Mouse (Mus musculus): Measurements from ENCODE around the gene Naaladl2. TPM values are rescaled to one million over a fixed set of nuclear protein-coding genes. Genes with fewer than 3 reads are reported as not detected.
"Not testable (repeated sequence)": the region's sequence is repeated elsewhere in the genome, so short reads cannot be mapped to it uniquely, and the experiment has no call there.

Naaladl2 gene
- polyA plus RNA-seq, 1 experiment from 2014 or later = 0.62 TPM

GRCm38 (mm10) chr3:24355010-24355409 lies 789.1 kb downstream of the Naaladl2 start:
- Histone ChIP-seq H3K4me1 (no peaks in the 10 kb centered on the region), H3K36me3 (replicated peaks) (no peaks in the 10 kb centered on the region), H3K27me3 (ENCODE audit: poor library complexity, severe bottlenecking) (no peaks in the 10 kb centered on the region), H3K27ac (no peak overlapping the region), H3K9me3 (no peaks in the 10 kb centered on the region), H3K4me3 (no peak overlapping the region)
- DNase-seq (ENCODE audit: extremely low spot score, low spot score) = no peak
- 78% methylated on average over 2 of the region's 2 CpGs for WGBS

DNA sequence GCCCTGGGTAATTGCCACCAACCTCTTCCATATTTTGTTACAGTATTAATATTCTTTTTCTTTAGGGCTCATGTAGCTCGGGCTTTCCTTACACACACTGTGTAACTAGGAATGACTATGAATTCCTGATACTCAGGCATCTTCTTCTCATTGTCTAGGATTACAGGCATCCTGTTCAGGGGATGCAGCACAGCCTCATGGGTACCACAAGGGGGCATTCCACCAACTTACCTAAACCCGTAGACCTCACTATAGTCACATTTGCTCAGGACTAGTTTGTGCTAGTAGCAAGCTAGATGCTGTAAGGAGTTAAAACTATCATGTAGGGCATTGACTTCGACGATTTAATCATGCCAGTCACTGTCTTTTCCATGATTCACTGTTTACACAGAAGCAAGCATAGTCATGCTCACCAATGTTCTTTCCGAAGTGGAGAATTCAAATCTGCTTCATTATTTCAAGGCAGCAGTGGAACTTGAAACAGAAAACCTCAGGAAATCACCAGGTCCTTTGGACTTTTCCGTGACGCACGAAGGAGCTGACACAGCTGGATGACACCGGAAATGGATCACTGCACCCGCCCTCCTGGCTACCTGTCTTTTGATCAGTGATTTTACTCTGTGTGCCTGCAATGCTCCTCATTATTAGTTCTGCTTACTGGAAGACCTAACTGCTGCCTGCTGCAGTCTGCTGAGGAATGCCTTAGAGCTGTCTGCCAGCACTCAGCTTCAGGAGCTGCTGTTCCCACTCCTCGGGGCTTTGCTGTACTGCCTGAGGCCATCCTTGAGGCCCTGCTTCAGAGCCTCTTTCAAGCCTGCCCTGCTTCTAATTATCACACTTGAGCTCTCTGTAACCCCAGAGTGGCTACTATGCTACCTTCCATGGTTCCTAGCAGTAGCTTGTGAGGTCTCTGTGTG lies 822.3 kb downstream of the Naaladl2 start:
- Histone ChIP-seq H3K4me3 (no peak overlapping the region), H3K36me3 (replicated peaks) (no peaks in the 10 kb centered on the region), H3K4me1 (no peaks in the 10 kb centered on the region), H3K27me3 (ENCODE audit: poor library complexity, severe bottlenecking) (no peaks in the 10 kb centered on the region), H3K27ac (no peak overlapping the region), H3K9me3 (no peaks in the 10 kb centered on the region)
- 83% methylated on average over 11 of the region's 11 CpGs for WGBS
- DNase-seq (ENCODE audit: extremely low spot score, low spot score) = no peak

GRCm38 (mm10) chr3:24314658-24315297 lies 829.3 kb downstream of the Naaladl2 start:
- Histone ChIP-seq H3K4me1 (no peaks in the 10 kb centered on the region), H3K27ac (no peak overlapping the region), H3K4me3 (no peak overlapping the region), H3K9me3 (no peaks in the 10 kb centered on the region), H3K36me3 (replicated peaks) (no peaks in the 10 kb centered on the region), H3K27me3 (ENCODE audit: poor library complexity, severe bottlenecking) (no peaks in the 10 kb centered on the region)
- WGBS = 85% methylated on average over 4 of the region's 4 CpGs
- DNase-seq (ENCODE audit: extremely low spot score, low spot score) = no peak

GRCm38 (mm10) chr3:24225418-24225817 lies 918.6 kb downstream of the Naaladl2 start:
- Histone ChIP-seq H3K4me3 (no peak overlapping the region), H3K27ac (no peak overlapping the region), H3K9me3 (no peaks in the 10 kb centered on the region), H3K36me3 (replicated peaks) (no peaks in the 10 kb centered on the region), H3K27me3 (ENCODE audit: poor library complexity, severe bottlenecking) (no peaks in the 10 kb centered on the region), H3K4me1 (no peaks in the 10 kb centered on the region)
- DNase-seq (ENCODE audit: extremely low spot score, low spot score) = no peak
- WGBS = 86% methylated on average over 2 of the region's 2 CpGs

DNA sequence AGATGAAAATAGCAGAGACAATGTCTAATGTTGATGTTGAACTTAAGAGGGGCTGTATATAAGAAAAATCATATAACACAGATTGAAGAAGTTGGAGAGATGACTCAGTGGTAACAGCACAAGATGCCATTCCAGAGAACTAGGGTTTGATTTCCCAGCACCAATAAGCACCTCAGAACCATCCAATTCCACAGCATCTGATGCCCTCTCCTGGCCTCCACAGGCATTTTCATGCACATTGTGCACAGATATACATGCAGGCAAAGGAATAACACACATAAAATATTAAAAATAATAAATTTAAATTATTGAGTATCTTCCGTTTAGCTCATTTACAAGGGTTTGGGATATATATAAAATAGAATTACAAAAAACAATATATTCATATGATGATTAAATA lies 926.6 kb downstream of the Naaladl2 start:
- H3K27ac ChIP-seq = no peak overlapping the region
- H3K27me3 ChIP-seq (ENCODE audit: poor library complexity, severe bottlenecking) = no peaks in the 10 kb centered on the region
- 92% methylated on average over 1 of the region's 1 CpGs for WGBS
- no peaks in the 10 kb centered on the region for H3K36me3 ChIP-seq (replicated peaks)
- no peak overlapping the region for H3K4me3 ChIP-seq
- H3K4me1 ChIP-seq = no peaks in the 10 kb centered on the region
- H3K9me3 ChIP-seq = no peaks in the 10 kb centered on the region
- DNase-seq (ENCODE audit: extremely low spot score, low spot score) = no peak

DNA sequence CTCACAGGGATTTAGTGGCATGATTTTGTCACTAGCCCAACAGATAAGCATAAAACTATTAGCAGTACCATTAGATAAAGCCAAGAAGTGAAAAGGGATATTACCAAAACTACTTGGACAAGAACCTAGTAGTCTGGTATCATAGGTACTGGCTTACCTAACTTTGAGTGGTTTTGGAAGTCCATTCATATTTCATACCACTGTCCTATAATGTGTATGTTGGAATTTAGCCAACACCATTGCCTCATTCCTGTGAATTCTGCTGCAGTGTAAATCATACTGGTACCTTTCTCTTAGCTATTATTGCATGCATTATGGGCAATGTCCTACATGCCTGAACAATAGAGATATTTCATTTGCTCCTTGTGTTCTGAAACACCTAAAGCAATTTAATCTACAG lies 977.5 kb downstream of the Naaladl2 start:
- no peak for DNase-seq (ENCODE audit: extremely low spot score, low spot score)
- H3K27ac ChIP-seq = no peak overlapping the region
- H3K9me3 ChIP-seq = no peaks in the 10 kb centered on the region
- H3K4me3 ChIP-seq = no peak overlapping the region
- no peaks in the 10 kb centered on the region for H3K4me1 ChIP-seq
- no peaks in the 10 kb centered on the region for H3K27me3 ChIP-seq (ENCODE audit: poor library complexity, severe bottlenecking)
- no peaks in the 10 kb centered on the region for H3K36me3 ChIP-seq (replicated peaks)

DNA sequence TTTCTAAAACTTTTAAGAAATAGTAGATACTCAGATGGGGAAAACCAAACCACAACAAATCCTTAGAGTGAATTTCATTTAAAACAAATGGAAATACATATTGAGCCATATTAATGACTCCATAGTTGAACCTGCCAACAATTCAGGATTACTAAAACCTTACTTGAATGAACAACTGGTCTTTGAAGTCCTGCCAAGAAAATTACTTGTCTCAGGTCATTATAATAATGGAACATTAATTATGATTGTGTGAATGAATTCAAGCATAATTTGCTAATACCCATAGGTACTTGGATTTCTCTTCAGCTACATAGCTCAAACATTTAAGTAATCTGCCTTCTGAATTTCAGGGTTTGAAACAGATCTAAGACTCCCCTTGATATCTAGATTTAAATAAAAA lies 980.1 kb downstream of the Naaladl2 start:
- Histone ChIP-seq H3K4me3 (no peak overlapping the region), H3K9me3 (no peaks in the 10 kb centered on the region), H3K36me3 (replicated peaks) (no peaks in the 10 kb centered on the region), H3K27me3 (ENCODE audit: poor library complexity, severe bottlenecking) (no peaks in the 10 kb centered on the region), H3K4me1 (no peaks in the 10 kb centered on the region), H3K27ac (no peak overlapping the region)
- DNase-seq (ENCODE audit: extremely low spot score, low spot score) = no peak

- not testable (repeated sequence) for H3K36me3 ChIP-seq (replicated peaks); H3K9me3 ChIP-seq; H3K4me3 ChIP-seq; H3K27ac ChIP-seq; H3K27me3 ChIP-seq (ENCODE audit: poor library complexity, severe bottlenecking); DNase-seq (ENCODE audit: extremely low spot score, low spot score); H3K4me1 ChIP-seq
- 75% methylated on average over 4 of the region's 4 CpGs for WGBS
Observed at GRCm38 (mm10) chr3:24151086-24151815, 992.8 kb downstream of the Naaladl2 start.

DNA sequence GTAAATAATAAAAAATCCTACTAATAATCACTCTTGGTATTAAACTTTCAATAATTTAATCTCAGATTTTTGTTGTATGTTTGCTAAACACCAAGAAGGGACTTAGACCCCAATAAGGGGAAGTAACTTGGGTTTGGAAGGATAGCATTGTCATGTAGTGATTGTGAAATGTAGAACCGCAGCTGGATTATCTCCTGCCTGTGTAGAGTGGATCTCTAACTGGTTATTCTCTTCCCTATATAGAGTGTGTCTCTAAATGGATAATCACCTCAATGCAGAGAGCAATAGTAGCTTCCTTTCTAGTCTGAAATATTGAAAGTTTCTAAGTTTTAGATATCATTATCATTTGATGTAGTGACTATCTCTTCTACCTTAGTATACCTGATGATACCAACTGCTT lies 1001.3 kb downstream of the Naaladl2 start:
- Histone ChIP-seq H3K36me3 (replicated peaks) (no peaks in the 10 kb centered on the region), H3K9me3 (no peaks in the 10 kb centered on the region), H3K27me3 (ENCODE audit: poor library complexity, severe bottlenecking) (no peaks in the 10 kb centered on the region), H3K27ac (no peak overlapping the region), H3K4me1 (no peaks in the 10 kb centered on the region), H3K4me3 (no peak overlapping the region)
- 95% methylated on average over 1 of the region's 1 CpGs for WGBS
- no peak for DNase-seq (ENCODE audit: extremely low spot score, low spot score)

GRCm38 (mm10) chr3:24138002-24138401 lies 1006.1 kb downstream of the Naaladl2 start:
- H3K9me3 ChIP-seq = no peaks in the 10 kb centered on the region
- DNase-seq (ENCODE audit: extremely low spot score, low spot score) = no peak
- WGBS = 75% methylated on average over 1 of the region's 1 CpGs
- H3K4me3 ChIP-seq = no peak overlapping the region
- no peaks in the 10 kb centered on the region for H3K4me1 ChIP-seq
- no peak overlapping the region for H3K27ac ChIP-seq
- H3K36me3 ChIP-seq (replicated peaks) = no peaks in the 10 kb centered on the region
- H3K27me3 ChIP-seq (ENCODE audit: poor library complexity, severe bottlenecking) = no peaks in the 10 kb centered on the region

- H3K4me3 ChIP-seq = no peak overlapping the region
- no peak overlapping the region for H3K27ac ChIP-seq
- no peaks in the 10 kb centered on the region for H3K27me3 ChIP-seq (ENCODE audit: poor library complexity, severe bottlenecking)
- 93% methylated on average over 1 of the region's 1 CpGs for WGBS
- H3K36me3 ChIP-seq (replicated peaks) = no peaks in the 10 kb centered on the region
- no peaks in the 10 kb centered on the region for H3K4me1 ChIP-seq
- no peak for DNase-seq (ENCODE audit: extremely low spot score, low spot score)
- no peaks in the 10 kb centered on the region for H3K9me3 ChIP-seq
Observed at GRCm38 (mm10) chr3:24126200-24126599, 1017.9 kb downstream of the Naaladl2 start.

GRCm38 (mm10) chr3:24124034-24124433 lies 1020.0 kb downstream of the Naaladl2 start:
- Histone ChIP-seq H3K27me3 (ENCODE audit: poor library complexity, severe bottlenecking) (no peaks in the 10 kb centered on the region), H3K4me1 (no peaks in the 10 kb centered on the region), H3K4me3 (no peak overlapping the region), H3K36me3 (replicated peaks) (no peaks in the 10 kb centered on the region), H3K27ac (no peak overlapping the region), H3K9me3 (no peaks in the 10 kb centered on the region)
- WGBS = 84% methylated on average over 2 of the region's 2 CpGs
- no peak for DNase-seq (ENCODE audit: extremely low spot score, low spot score)

DNA sequence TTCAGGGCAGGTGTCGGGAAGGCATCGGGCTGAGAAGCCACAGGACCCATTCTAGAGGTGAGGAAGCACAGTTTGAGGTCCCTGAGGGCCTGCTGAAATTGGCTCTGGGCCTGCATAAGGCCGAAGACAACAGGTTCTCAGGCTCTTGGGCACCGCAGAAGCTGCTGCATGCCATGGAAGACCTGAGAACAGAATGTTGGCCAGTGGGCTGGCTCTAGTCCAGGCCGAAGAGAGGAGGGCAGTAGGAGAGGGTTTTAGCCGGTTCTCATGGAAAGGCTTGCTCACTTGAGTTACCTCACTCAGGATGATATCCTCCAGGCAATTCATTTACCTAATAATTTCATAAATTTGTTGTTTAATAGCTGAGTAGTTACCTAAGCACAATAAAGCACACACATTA lies 1025.9 kb downstream of the Naaladl2 start:
- no peak overlapping the region for H3K4me3 ChIP-seq
- H3K9me3 ChIP-seq = no peaks in the 10 kb centered on the region
- no peaks in the 10 kb centered on the region for H3K36me3 ChIP-seq (replicated peaks)
- WGBS = 91% methylated on average over 6 of the region's 6 CpGs
- DNase-seq (ENCODE audit: extremely low spot score, low spot score) = no peak
- H3K4me1 ChIP-seq = no peaks in the 10 kb centered on the region
- H3K27ac ChIP-seq = no peak overlapping the region
- H3K27me3 ChIP-seq (ENCODE audit: poor library complexity, severe bottlenecking) = no peaks in the 10 kb centered on the region

All from forebrain, embryonic 10.5 days (tissue).